Mouse (Mus musculus) left cerebral cortex, adult 9 months (tissue): ENCODE measurements at regions not wholly inside any gene's neighbourhood (a gene's known extent, or its start where the extent isn't known, plus 50 kb on each side); places are given as distances from the start of the nearest gene placed in this dataset.
"Not testable (repeated sequence)": the region's sequence is repeated elsewhere in the genome, so short reads cannot be mapped to it uniquely, and the experiment has no call there.

ENCODE experiments used
- DNase-seq, 2 experiments: peaks; one replicate each; pipeline ENCODE4 v3.0.0; 2022; ENCODE audit warnings: low spot score in 2 of 2

- DNase-seq: no peak
These were observed 81.2 kb upstream of the Atl2 start for GRCm38 (mm10) chr17:79977154-79977571.

GRCm38 (mm10) chr17:79976518-79977100 lies 80.7 kb upstream of the Atl2 start:
- no peak for DNase-seq

- DNase-seq: peak in 1 of 2 experiments; percentile 5
These were observed 80.1 kb upstream of the Atl2 start for GRCm38 (mm10) chr17:79975997-79976443.

GRCm38 (mm10) chr17:79975150-79975757 lies 79.3 kb upstream of the Atl2 start:
- not testable (repeated sequence) for DNase-seq

GRCm38 (mm10) chr17:79971721-79972336 lies 75.9 kb upstream of the Atl2 start:
- DNase-seq: no peak

- no peak for DNase-seq
These were observed 73.6 kb upstream of the Atl2 start for GRCm38 (mm10) chr17:79969500-79969972.

- no peak for DNase-seq
These were observed 72.9 kb upstream of the Atl2 start for GRCm38 (mm10) chr17:79968819-79969218.

GRCm38 (mm10) chr17:79966981-79967380 lies 71.1 kb upstream of the Atl2 start:
- DNase-seq: no peak

- no peak for DNase-seq
These were observed 69.7 kb upstream of the Atl2 start for GRCm38 (mm10) chr17:79965625-79966024.

- no peak for DNase-seq
These were observed 68.9 kb upstream of the Atl2 start for GRCm38 (mm10) chr17:79964850-79965249.

GRCm38 (mm10) chr17:79963330-79963729 lies 67.4 kb upstream of the Atl2 start:
- DNase-seq: no peak

GRCm38 (mm10) chr17:79961391-79961790 lies 65.5 kb upstream of the Atl2 start:
- DNase-seq: peak in 1 of 2 experiments; percentile 11

- DNase-seq: no peak
These were observed 64.8 kb upstream of the Atl2 start for GRCm38 (mm10) chr17:79960688-79961087.

GRCm38 (mm10) chr17:79955267-79955666 lies 59.3 kb upstream of the Atl2 start:
- DNase-seq: no peak

- DNase-seq: peak in 1 of 2 experiments; percentile 11
These were observed 58.8 kb upstream of the Atl2 start for GRCm38 (mm10) chr17:79954624-79955244.

- DNase-seq: peak in 1 of 2 experiments; percentile 53
These were observed 52.9 kb upstream of the Atl2 start for GRCm38 (mm10) chr17:79948591-79949475.
